Mouse (Mus musculus) heart, adult 2 months (tissue): ENCODE measurements at regions not wholly inside any gene's neighbourhood (a gene's known extent, or its start where the extent isn't known, plus 50 kb on each side); places are given as distances from the start of the nearest gene placed in this dataset.

Experiments
- CTCF ChIP-seq: fragments of 200-600 bp; IDR thresholded peaks from 2 replicates; pipeline ENCODE4 v1.8.1; 2022; ENCODE audit warnings: antibody characterized with exemption, mild to moderate bottlenecking, moderate library complexity
- POLR2A ChIP-seq: fragments of 200-500 bp; IDR thresholded peaks from 2 replicates; pipeline ENCODE4 v1.6.1; 2011; ENCODE audit warnings: mild to moderate bottlenecking, low read depth, low read length, control low read depth; ENCODE audit not compliant: insufficient read depth

GRCm38 (mm10) chr12:58537833-58538232 lies 268.7 kb upstream of the Clec14a start:
- TF ChIP-seq CTCF = no peak
- no peak for TF ChIP-seq POLR2A
